Mouse (Mus musculus) MEL (cell line): ENCODE measurements at regions not wholly inside any gene's neighbourhood (a gene's known extent, or its start where the extent isn't known, plus 50 kb on each side); places are given as distances from the start of the nearest gene placed in this dataset.
A peak's percentile ranks its signal among the peaks of the same experiment; 100 is the strongest.

Experiments used
- DNase-seq: peaks from one replicate; pipeline ENCODE4 v3.0.0; 2011; ENCODE audit warnings: low read depth, low spot score
- H3K27ac ChIP-seq: 2 replicates; pipeline ENCODE4 v1.5.1; 2012; ENCODE audit warnings: low read depth, mild to moderate bottlenecking, control low read depth, low read length, moderate library complexity; ENCODE audit not compliant: control insufficient read depth
- H3K27me3 ChIP-seq, 2 experiments: fragments of 150-350 bp in 1 of 2; sonication (generic) in 1 of 2; 2 replicates each; pipeline ENCODE4 v1.6.1; 2012; ENCODE audit warnings: low read length in 2 of 2, mild to moderate bottlenecking in 2 of 2, improper control_type of control experiment in 1 of 2, moderate library complexity in 1 of 2; ENCODE audit not compliant: insufficient read depth in 2 of 2, control insufficient read depth in 1 of 2
- H3K36me3 ChIP-seq, 2 experiments: 2 replicates each; pipeline ENCODE4 v1.6.1; 2012 to 2014; ENCODE audit warnings: low read length in 2 of 2, improper control_type of control experiment in 1 of 2, inconsistent platforms in 1 of 2, mild to moderate bottlenecking in 1 of 2; ENCODE audit not compliant: insufficient read depth in 2 of 2, control insufficient read depth in 1 of 2
- H3K4me1 ChIP-seq, 2 experiments: fragments of 150-350 bp in 1 of 2; sonication (generic) in 1 of 2; 2 replicates each; pipeline ENCODE4 v1.6.1; 2012; ENCODE audit warnings: low read length in 2 of 2, improper control_type of control experiment in 1 of 2, mild to moderate bottlenecking in 1 of 2; ENCODE audit not compliant: insufficient read depth in 2 of 2, control insufficient read depth in 1 of 2
- H3K4me3 ChIP-seq, 2 experiments: fragments of 150-350 bp in 1 of 2; sonication (generic) in 1 of 2; 2 replicates each; pipeline ENCODE4 v1.5.1; 2012; ENCODE audit warnings: low read depth in 2 of 2, low read length in 2 of 2, mild to moderate bottlenecking in 2 of 2, moderate library complexity in 2 of 2, control low read depth in 1 of 2, improper control_type of control experiment in 1 of 2; ENCODE audit not compliant: control insufficient read depth in 1 of 2, insufficient read depth in 1 of 2
- H3K79me2 ChIP-seq: 2 replicates; pipeline ENCODE4 v1.6.1; 2012; ENCODE audit warnings: mild to moderate bottlenecking, low read length, moderate library complexity; ENCODE audit not compliant: control insufficient read depth, poor library complexity, insufficient read depth
- H3K9ac ChIP-seq: 2 replicates; pipeline ENCODE4 v1.6.1; 2012; ENCODE audit warnings: low read depth, mild to moderate bottlenecking, control low read depth, low read length, moderate library complexity; ENCODE audit not compliant: control insufficient read depth, poor library complexity, severe bottlenecking
- H3K9me3 ChIP-seq: fragments of 150-350 bp; sonication (generic); replicated peaks from 2 replicates; pipeline ENCODE4 v1.6.1; 2012; ENCODE audit warnings: mild to moderate bottlenecking, low read length, improper control_type of control experiment, moderate library complexity; ENCODE audit not compliant: insufficient read depth
- BHLHE40 ChIP-seq: IDR thresholded peaks from 2 replicates; pipeline ENCODE4 v1.6.1; 2012; ENCODE audit warnings: low read depth, mild to moderate bottlenecking, inconsistent platforms, low read length, improper control_type of control experiment, borderline replicate concordance
- CHD1 ChIP-seq: IDR thresholded peaks from 2 replicates; pipeline ENCODE4 v1.6.1; 2012; ENCODE audit warnings: low read depth, mild to moderate bottlenecking, inconsistent platforms, low read length, improper control_type of control experiment
- CHD2 ChIP-seq: IDR thresholded peaks from 2 replicates; pipeline ENCODE4 v1.6.1; 2011; ENCODE audit warnings: low read length, improper control_type of control experiment
- CTCF ChIP-seq, 3 experiments: IDR thresholded peaks in 2 of 3; conservative IDR thresholded peaks in 1 of 3; 2 replicates each; pipeline ENCODE4 v1.5.1; 2011 to 2012; ENCODE audit warnings: low read length in 3 of 3, low read depth in 2 of 3, mild to moderate bottlenecking in 2 of 3, improper control_type of control experiment in 1 of 3, inconsistent platforms in 1 of 3, mixed read lengths in 1 of 3, moderate library complexity in 1 of 3; ENCODE audit not compliant: control insufficient read depth in 1 of 3, insufficient read depth in 1 of 3, poor library complexity in 1 of 3, severe bottlenecking in 1 of 3
- EP300 ChIP-seq, 2 experiments: IDR thresholded peaks; 2 replicates each; pipeline ENCODE4 v1.6.1; 2011; ENCODE audit warnings: improper control_type of control experiment in 2 of 2, low read length in 2 of 2, low read depth in 1 of 2, mild to moderate bottlenecking in 1 of 2
- ETS1 ChIP-seq: IDR thresholded peaks from 2 replicates; pipeline ENCODE4 v1.6.1; 2012; ENCODE audit warnings: low read depth, mild to moderate bottlenecking, inconsistent platforms, low read length, improper control_type of control experiment, moderate library complexity
- HCFC1 ChIP-seq: IDR thresholded peaks from 2 replicates; pipeline ENCODE4 v1.6.1; 2012; ENCODE audit warnings: low read depth, mild to moderate bottlenecking, inconsistent platforms, low read length, improper control_type of control experiment, moderate library complexity
- JUND ChIP-seq: IDR thresholded peaks from 2 replicates; pipeline ENCODE4 v1.6.1; 2011; ENCODE audit warnings: low read depth, mild to moderate bottlenecking, improper control_type of control experiment, low read length
- KAT2A ChIP-seq: conservative IDR thresholded peaks from 2 replicates; pipeline ENCODE4 v1.6.1; 2012; ENCODE audit warnings: low read depth, low read length, improper control_type of control experiment, inconsistent platforms
- MAX ChIP-seq: IDR thresholded peaks from 2 replicates; pipeline ENCODE4 v1.6.1; 2011; ENCODE audit warnings: low read length, improper control_type of control experiment
- MEF2A ChIP-seq: IDR thresholded peaks from 2 replicates; pipeline ENCODE4 v1.6.1; 2014; ENCODE audit warnings: low read depth, mild to moderate bottlenecking, inconsistent platforms, low read length, improper control_type of control experiment; ENCODE audit not compliant: poor library complexity, insufficient replicate concordance, severe bottlenecking; ENCODE audit errors: extremely low read depth
- MYC ChIP-seq: IDR thresholded peaks from 2 replicates; pipeline ENCODE4 v1.6.1; 2011; ENCODE audit warnings: low read depth, mild to moderate bottlenecking, low read length, improper control_type of control experiment, moderate library complexity
- POLR2A ChIP-seq, 2 experiments: IDR thresholded peaks; 2 replicates each; pipeline ENCODE4 v1.6.1; 2011 to 2012; ENCODE audit warnings: low read length in 2 of 2, mild to moderate bottlenecking in 2 of 2, control low read depth in 1 of 2, improper control_type of control experiment in 1 of 2, low read depth in 1 of 2, moderate library complexity in 1 of 2; ENCODE audit not compliant: control insufficient read depth in 1 of 2, insufficient read depth in 1 of 2, poor library complexity in 1 of 2
- POLR2AphosphoS2 ChIP-seq: IDR thresholded peaks from 2 replicates; pipeline ENCODE4 v1.6.1; 2011; ENCODE audit warnings: low read length, improper control_type of control experiment
- RCOR1 ChIP-seq: IDR thresholded peaks from 2 replicates; pipeline ENCODE4 v1.6.1; 2012; ENCODE audit warnings: low read depth, mild to moderate bottlenecking, inconsistent platforms, low read length, improper control_type of control experiment
- TAL1 ChIP-seq: IDR thresholded peaks from 2 replicates; pipeline ENCODE4 v1.6.1; 2012; ENCODE audit warnings: mild to moderate bottlenecking, inconsistent platforms, low read length, moderate library complexity, mixed read lengths
- TCF12 ChIP-seq: IDR thresholded peaks from 2 replicates; pipeline ENCODE4 v1.6.1; 2014; ENCODE audit warnings: low read depth, mild to moderate bottlenecking, inconsistent platforms, low read length, improper control_type of control experiment, moderate library complexity
- USF2 ChIP-seq, 2 experiments: IDR thresholded peaks; 2 replicates each; pipeline ENCODE4 v1.6.1; 2011 to 2012; ENCODE audit warnings: improper control_type of control experiment in 2 of 2, low read length in 2 of 2, borderline replicate concordance in 1 of 2, inconsistent platforms in 1 of 2, low read depth in 1 of 2, mild to moderate bottlenecking in 1 of 2; ENCODE audit not compliant: insufficient read depth in 1 of 2
- ZMIZ1 ChIP-seq: IDR thresholded peaks from 2 replicates; pipeline ENCODE4 v1.6.1; 2012; ENCODE audit warnings: low read depth, mild to moderate bottlenecking, inconsistent platforms, low read length, improper control_type of control experiment, moderate library complexity
- ZNF384 ChIP-seq: IDR thresholded peaks from 2 replicates; pipeline ENCODE4 v1.6.1; 2012; ENCODE audit warnings: low read depth, mild to moderate bottlenecking, inconsistent platforms, low read length, improper control_type of control experiment

DNA sequence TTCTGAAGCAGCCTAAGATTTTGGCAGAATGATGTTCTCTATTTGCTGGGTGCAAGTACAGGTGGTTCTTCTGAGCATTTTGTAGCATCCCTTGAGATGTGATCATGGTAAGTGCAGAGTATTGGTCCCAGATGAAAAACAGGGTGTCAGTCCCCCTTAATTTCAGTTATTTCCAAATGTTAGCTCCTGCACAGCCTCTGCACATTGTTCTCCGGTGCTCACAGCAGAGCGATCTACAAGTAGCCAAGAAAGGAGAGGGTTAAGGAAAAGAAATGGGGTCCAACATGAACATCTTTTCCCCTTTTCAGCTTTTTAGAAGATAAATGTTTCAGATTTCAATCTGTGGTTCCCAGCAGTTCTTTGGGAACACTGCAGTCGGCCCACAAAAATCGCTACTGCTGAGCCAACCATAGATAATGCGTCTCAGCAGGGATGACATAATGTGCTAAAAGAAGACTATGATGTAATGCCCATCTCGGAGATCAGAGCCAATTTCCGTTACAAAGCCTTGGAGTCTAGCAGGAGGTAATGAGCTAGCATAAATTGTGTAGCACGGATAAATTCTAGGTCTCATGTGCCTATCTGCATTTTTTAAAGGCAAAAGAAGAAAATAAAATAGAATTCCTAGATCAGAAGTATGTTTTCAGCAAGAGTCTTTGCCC is 400.1 kb upstream of the Slc30a5 start:
- DNase-seq, result no peak
- H3K36me3 ChIP-seq, result no peaks in the 10 kb centered on the region; a peak in 2 of 4 replicates
- H3K4me3 ChIP-seq, result no peak overlapping the region
- H3K9ac ChIP-seq, result no peak overlapping the region
- H3K9me3 ChIP-seq, result no peaks in the 10 kb centered on the region
- no peaks in the 10 kb centered on the region for H3K27me3 ChIP-seq
- no peak overlapping the region for H3K27ac ChIP-seq
- H3K4me1 ChIP-seq, result peaks cover 5% of the 10 kb centered on the region in 2 experiments
- no peak for TF ChIP-seq ZMIZ1
- no peak for TF ChIP-seq CTCF (IDR thresholded peaks at IDR 0.05 in 2 of 3, conservative IDR thresholded peaks at IDR 0.05 in 1 of 3; ENCODE audit: control insufficient read depth in 1 of 3, insufficient read depth in 1 of 3, low read depth in 2 of 3, low read length in 3 of 3, poor library complexity in 1 of 3, severe bottlenecking in 1 of 3)
- no peak for TF ChIP-seq USF2 (IDR thresholded peaks at IDR 0.05; ENCODE audit: borderline replicate concordance in 1 of 2, insufficient read depth in 1 of 2, low read depth in 1 of 2, low read length in 2 of 2)
- TF ChIP-seq ZNF384, result no peak
- TF ChIP-seq HCFC1, result no peak
- no peak for TF ChIP-seq POLR2AphosphoS2
- peak; percentile 68 for TF ChIP-seq ETS1
- TF ChIP-seq KAT2A, result no peak
- TF ChIP-seq MEF2A, result peak; percentile 86; the same call in 1 of the 2 replicates
- TF ChIP-seq TAL1, result no peak
- TF ChIP-seq POLR2A (IDR thresholded peaks at IDR 0.05; ENCODE audit: control insufficient read depth in 1 of 2, insufficient read depth in 1 of 2, low read depth in 1 of 2, low read length in 2 of 2, poor library complexity in 1 of 2), result no peak
- no peaks in the 10 kb centered on the region for H3K79me2 ChIP-seq

DNA sequence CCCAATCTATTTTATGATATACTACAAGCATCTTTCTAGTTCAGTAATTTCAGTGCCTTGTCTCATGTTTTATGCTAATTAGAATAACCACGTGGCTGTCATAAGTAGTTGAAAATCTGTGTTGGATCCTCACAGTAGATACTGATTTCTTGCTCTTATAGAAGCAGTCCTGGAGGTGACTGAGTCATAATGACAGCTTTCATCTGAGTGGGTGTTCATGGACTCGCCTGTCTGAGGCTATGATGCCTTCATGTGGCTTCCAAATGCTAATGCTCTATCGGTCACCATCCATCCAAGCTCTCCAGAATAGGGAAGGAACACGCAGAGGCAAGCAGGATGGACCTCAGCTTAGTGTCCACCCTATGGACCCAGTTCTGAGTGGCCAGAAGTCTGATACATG is 396.6 kb upstream of the Slc30a5 start:
- H3K27ac ChIP-seq, result no peak overlapping the region
- TF ChIP-seq EP300 (IDR thresholded peaks at IDR 0.05; ENCODE audit: low read depth in 1 of 2, low read length in 2 of 2) (no peak), RCOR1 (no peak), MEF2A (no peak), TCF12 (no peak), POLR2A (IDR thresholded peaks at IDR 0.05; ENCODE audit: control insufficient read depth in 1 of 2, insufficient read depth in 1 of 2, low read depth in 1 of 2, low read length in 2 of 2, poor library complexity in 1 of 2) (no peak), CHD1 (no peak), MAX (no peak), MYC (no peak), BHLHE40 (no peak), POLR2AphosphoS2 (no peak), CHD2 (no peak), ZNF384 (no peak), JUND (no peak)
- H3K9me3 ChIP-seq, result no peaks in the 10 kb centered on the region
- H3K27me3 ChIP-seq, result no peaks in the 10 kb centered on the region
- no peak overlapping the region for H3K9ac ChIP-seq
- no peak overlapping the region for H3K4me3 ChIP-seq
- DNase-seq, result no peak
- no peaks in the 10 kb centered on the region for H3K4me1 ChIP-seq
- H3K79me2 ChIP-seq, result no peaks in the 10 kb centered on the region
- no peaks in the 10 kb centered on the region for H3K36me3 ChIP-seq
